Mouse (Mus musculus): ENCODE data around the gene Fam3c. TPM values are rescaled to one million over a fixed set of nuclear protein-coding genes. Genes with fewer than 3 reads are reported as not detected.
A peak's percentile ranks its signal among the peaks of the same experiment; 100 is the strongest.

Gene Fam3c
- 69.3 and 73.7 TPM in 2 replicates for polyA plus RNA-seq (2014; fragmentation: Nextera tagmentation; extraction: Ambion mirVana)

- WGBS, result under 1% methylated on average over 36 of the region's 38 CpGs
Measured at GRCm38 (mm10) chr6:22356086-22356507, at the start of gene Fam3c. Gene Fam3c, minus strand, starts transcription at chr6:22356243.

GRCm38 (mm10) chr6:22405021-22405420 is 49.0 kb upstream of the Fam3c start:
- no peaks in the 10 kb centered on the region for H3K9me3 ChIP-seq (ENCODE audit: control insufficient read depth, low read length)
- H3K4me3 ChIP-seq (replicated peaks; ENCODE audit: low read depth, low read length), result no peak overlapping the region
- no peaks in the 10 kb centered on the region for H3K27me3 ChIP-seq (ENCODE audit: control insufficient read depth, insufficient read depth, low read length)
- no peaks in the 10 kb centered on the region for H3K36me3 ChIP-seq (ENCODE audit: control insufficient read depth, insufficient read depth, low read length)
- H3K9ac ChIP-seq (replicated peaks; ENCODE audit: low read length), result no peak overlapping the region
- no peaks in the 10 kb centered on the region for H3K4me1 ChIP-seq (ENCODE audit: control insufficient read depth, insufficient read depth, low read length)
- no peak overlapping the region for H3K4me2 ChIP-seq (ENCODE audit: low read length)
- WGBS, result 89% methylated on average over 3 of the region's 3 CpGs
- DNase-seq (no peak), ATAC-seq (ENCODE audit: low FRiP score, low TSS enrichment) (no peak)
- H3K27ac ChIP-seq (replicated peaks; ENCODE audit: low read depth, low read length), result no peak overlapping the region

More at GRCm38 (mm10) chr6:22356086-22356507, at the start of gene Fam3c:
- H3K4me2 ChIP-seq (ENCODE audit: low read length), result peak within 1 kb of the TSS; percentile 62
- H3K9me3 ChIP-seq (ENCODE audit: control insufficient read depth, low read length), result no peaks in the 10 kb centered on the region
- no peaks in the 10 kb centered on the region for H3K27me3 ChIP-seq (ENCODE audit: control insufficient read depth, insufficient read depth, low read length)
- 0 out of 2 replicates have a peak, but pooled peaks cover 8% of the 10 kb centered on the region for H3K4me1 ChIP-seq (ENCODE audit: control insufficient read depth, insufficient read depth, low read length)
- no peaks in the 10 kb centered on the region for H3K36me3 ChIP-seq (ENCODE audit: control insufficient read depth, insufficient read depth, low read length)
- peak within 1 kb of the TSS; percentile 90 for H3K9ac ChIP-seq (replicated peaks; ENCODE audit: low read length)
- peak; percentile 97 for DNase-seq
- ATAC-seq (ENCODE audit: low FRiP score, low TSS enrichment), result peak; percentile 95
- peak within 1 kb of the TSS; percentile 88 for H3K27ac ChIP-seq (replicated peaks; ENCODE audit: low read depth, low read length)
- H3K4me3 ChIP-seq (replicated peaks; ENCODE audit: low read depth, low read length), result peak within 1 kb of the TSS; percentile 69

- DNase-seq (no peak), ATAC-seq (ENCODE audit: low FRiP score, low TSS enrichment) (no peak)
- Histone ChIP-seq H3K9me3 (ENCODE audit: control insufficient read depth, low read length) (no peaks in the 10 kb centered on the region), H3K4me1 (ENCODE audit: control insufficient read depth, insufficient read depth, low read length) (no peaks in the 10 kb centered on the region), H3K9ac (replicated peaks; ENCODE audit: low read length) (no peak overlapping the region), H3K36me3 (ENCODE audit: control insufficient read depth, insufficient read depth, low read length) (no peaks in the 10 kb centered on the region), H3K4me3 (replicated peaks; ENCODE audit: low read depth, low read length) (no peak overlapping the region), H3K27me3 (ENCODE audit: control insufficient read depth, insufficient read depth, low read length) (no peaks in the 10 kb centered on the region), H3K4me2 (ENCODE audit: low read length) (no peak overlapping the region), H3K27ac (replicated peaks; ENCODE audit: low read depth, low read length) (no peak overlapping the region)
- 84% methylated on average over 5 of the region's 5 CpGs for WGBS
Measured at GRCm38 (mm10) chr6:22403736-22404135, 47.7 kb upstream of the Fam3c start.

GRCm38 (mm10) chr6:22403317-22403716 is 47.3 kb upstream of the Fam3c start:
- WGBS, result 52% methylated on average over 9 of the region's 9 CpGs
- no peak overlapping the region for H3K4me3 ChIP-seq (replicated peaks; ENCODE audit: low read depth, low read length)
- no peak overlapping the region for H3K9ac ChIP-seq (replicated peaks; ENCODE audit: low read length)
- no peaks in the 10 kb centered on the region for H3K27me3 ChIP-seq (ENCODE audit: control insufficient read depth, insufficient read depth, low read length)
- no peaks in the 10 kb centered on the region for H3K4me1 ChIP-seq (ENCODE audit: control insufficient read depth, insufficient read depth, low read length)
- DNase-seq (no peak), ATAC-seq (ENCODE audit: low FRiP score, low TSS enrichment) (no peak)
- H3K27ac ChIP-seq (replicated peaks; ENCODE audit: low read depth, low read length), result no peak overlapping the region
- H3K9me3 ChIP-seq (ENCODE audit: control insufficient read depth, low read length), result no peaks in the 10 kb centered on the region
- no peak overlapping the region for H3K4me2 ChIP-seq (ENCODE audit: low read length)
- H3K36me3 ChIP-seq (ENCODE audit: control insufficient read depth, insufficient read depth, low read length), result no peaks in the 10 kb centered on the region

GRCm38 (mm10) chr6:22402548-22403164 is 46.6 kb upstream of the Fam3c start:
- H3K9me3 ChIP-seq (ENCODE audit: control insufficient read depth, low read length), result no peaks in the 10 kb centered on the region
- H3K36me3 ChIP-seq (ENCODE audit: control insufficient read depth, insufficient read depth, low read length), result no peaks in the 10 kb centered on the region
- H3K4me3 ChIP-seq (replicated peaks; ENCODE audit: low read depth, low read length), result no peak overlapping the region
- H3K4me2 ChIP-seq (ENCODE audit: low read length), result no peak overlapping the region
- no peak overlapping the region for H3K9ac ChIP-seq (replicated peaks; ENCODE audit: low read length)
- H3K27ac ChIP-seq (replicated peaks; ENCODE audit: low read depth, low read length), result no peak overlapping the region
- ATAC-seq (ENCODE audit: low FRiP score, low TSS enrichment), result 0 out of 2 replicates have a peak, but pooled peaks have one; percentile 24
- no peak for DNase-seq
- 81% methylated on average over 13 of the region's 13 CpGs for WGBS
- no peaks in the 10 kb centered on the region for H3K4me1 ChIP-seq (ENCODE audit: control insufficient read depth, insufficient read depth, low read length)
- H3K27me3 ChIP-seq (ENCODE audit: control insufficient read depth, insufficient read depth, low read length), result no peaks in the 10 kb centered on the region

GRCm38 (mm10) chr6:22402037-22402436 is 46.0 kb upstream of the Fam3c start:
- no peaks in the 10 kb centered on the region for H3K9me3 ChIP-seq (ENCODE audit: control insufficient read depth, low read length)
- no peaks in the 10 kb centered on the region for H3K27me3 ChIP-seq (ENCODE audit: control insufficient read depth, insufficient read depth, low read length)
- ATAC-seq (ENCODE audit: low FRiP score, low TSS enrichment) (no peak), DNase-seq (no peak)
- H3K36me3 ChIP-seq (ENCODE audit: control insufficient read depth, insufficient read depth, low read length), result no peaks in the 10 kb centered on the region
- no peak overlapping the region for H3K4me2 ChIP-seq (ENCODE audit: low read length)
- whole genome bisulfite sequencing, result 89% methylated on average over 5 of the region's 5 CpGs
- H3K4me3 ChIP-seq (replicated peaks; ENCODE audit: low read depth, low read length), result no peak overlapping the region
- H3K27ac ChIP-seq (replicated peaks; ENCODE audit: low read depth, low read length), result no peak overlapping the region
- no peaks in the 10 kb centered on the region for H3K4me1 ChIP-seq (ENCODE audit: control insufficient read depth, insufficient read depth, low read length)
- no peak overlapping the region for H3K9ac ChIP-seq (replicated peaks; ENCODE audit: low read length)

GRCm38 (mm10) chr6:22398079-22398774 is 42.2 kb upstream of the Fam3c start:
- 88% methylated on average over 7 of the region's 7 CpGs for WGBS
- Histone ChIP-seq H3K4me3 (replicated peaks; ENCODE audit: low read depth, low read length) (no peak overlapping the region), H3K27ac (replicated peaks; ENCODE audit: low read depth, low read length) (no peak overlapping the region), H3K9ac (replicated peaks; ENCODE audit: low read length) (no peak overlapping the region), H3K4me2 (ENCODE audit: low read length) (no peak overlapping the region), H3K36me3 (ENCODE audit: control insufficient read depth, insufficient read depth, low read length) (no peaks in the 10 kb centered on the region), H3K9me3 (ENCODE audit: control insufficient read depth, low read length) (no peaks in the 10 kb centered on the region), H3K4me1 (ENCODE audit: control insufficient read depth, insufficient read depth, low read length) (no peaks in the 10 kb centered on the region), H3K27me3 (ENCODE audit: control insufficient read depth, insufficient read depth, low read length) (no peaks in the 10 kb centered on the region)
- no peak for ATAC-seq (ENCODE audit: low FRiP score, low TSS enrichment)
- DNase-seq, result no peak

GRCm38 (mm10) chr6:22395207-22395606 is 39.2 kb upstream of the Fam3c start:
- no peak for ATAC-seq (ENCODE audit: low FRiP score, low TSS enrichment)
- Histone ChIP-seq H3K27me3 (ENCODE audit: control insufficient read depth, insufficient read depth, low read length) (no peaks in the 10 kb centered on the region), H3K9ac (replicated peaks; ENCODE audit: low read length) (no peak overlapping the region), H3K4me1 (ENCODE audit: control insufficient read depth, insufficient read depth, low read length) (no peaks in the 10 kb centered on the region), H3K36me3 (ENCODE audit: control insufficient read depth, insufficient read depth, low read length) (no peaks in the 10 kb centered on the region), H3K4me3 (replicated peaks; ENCODE audit: low read depth, low read length) (no peak overlapping the region), H3K27ac (replicated peaks; ENCODE audit: low read depth, low read length) (no peak overlapping the region), H3K4me2 (ENCODE audit: low read length) (no peak overlapping the region), H3K9me3 (ENCODE audit: control insufficient read depth, low read length) (no peaks in the 10 kb centered on the region)
- DNase-seq, result no peak
- WGBS, result 75% methylated on average over 3 of the region's 3 CpGs
